Mouse (Mus musculus) adipocyte (in vitro differentiated cells): Measurements from ENCODE around the gene Drap1.

Experiments used
- DNase-seq: peaks from one replicate; pipeline ENCODE4 v3.0.0-alpha.2; 2016; ENCODE audit warnings: low spot score

Drap1 gene

DNA sequence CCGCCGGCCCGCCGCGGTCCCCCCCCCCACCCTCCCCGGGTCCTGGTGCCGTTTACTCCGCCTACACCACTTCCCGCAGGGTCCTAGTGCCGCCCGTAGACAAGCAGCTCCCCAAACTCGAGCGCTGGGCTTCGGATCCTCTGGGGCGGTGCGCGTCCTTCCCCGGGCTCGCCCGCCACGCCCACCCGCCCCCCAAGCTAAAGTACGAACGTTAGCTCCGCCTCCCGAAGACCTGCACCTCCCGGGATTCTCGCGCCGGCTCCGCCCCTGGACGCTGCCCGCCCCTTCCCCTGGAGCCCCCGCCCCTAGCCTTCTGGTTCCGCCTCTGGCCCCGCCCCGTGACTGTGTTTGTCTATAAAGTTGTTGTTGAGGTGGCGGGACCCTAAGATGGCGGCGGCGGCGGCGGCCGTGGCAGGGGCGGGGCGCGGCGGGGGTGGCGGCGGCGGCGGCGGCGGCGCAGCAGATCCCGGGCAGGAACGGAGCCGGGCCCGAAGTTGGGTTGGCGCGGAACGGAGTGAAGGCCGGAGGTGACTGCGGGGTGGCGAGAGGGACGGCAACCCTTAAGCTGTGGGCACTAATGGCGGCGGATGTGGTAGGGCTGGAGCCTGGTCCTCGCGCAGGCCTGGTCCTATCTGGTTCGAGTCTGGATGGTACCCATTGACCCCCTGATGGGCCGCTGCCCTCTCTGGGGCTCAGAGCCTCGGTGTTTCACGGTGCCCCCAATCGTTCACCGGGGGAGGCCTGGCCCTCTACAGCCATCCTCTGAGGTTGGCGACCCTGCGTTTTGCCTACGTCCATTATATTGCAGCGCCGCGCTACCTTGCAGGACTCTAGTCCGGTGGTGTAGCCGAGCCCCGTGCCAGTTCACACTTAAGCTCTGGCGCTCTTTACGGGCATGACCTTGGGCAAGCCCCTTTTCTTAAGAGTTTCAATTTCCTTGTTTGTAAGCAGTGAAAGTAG, at the start of gene Drap1, which contains the start of gene AI837181:
Gene Drap1 (minus strand): TSS at position 198 of the 960 bp plus-strand sequence.
Gene AI837181 (plus strand): TSS at position 363 of the 960 bp plus-strand sequence.
- peak; percentile 98 for DNase-seq

DNA sequence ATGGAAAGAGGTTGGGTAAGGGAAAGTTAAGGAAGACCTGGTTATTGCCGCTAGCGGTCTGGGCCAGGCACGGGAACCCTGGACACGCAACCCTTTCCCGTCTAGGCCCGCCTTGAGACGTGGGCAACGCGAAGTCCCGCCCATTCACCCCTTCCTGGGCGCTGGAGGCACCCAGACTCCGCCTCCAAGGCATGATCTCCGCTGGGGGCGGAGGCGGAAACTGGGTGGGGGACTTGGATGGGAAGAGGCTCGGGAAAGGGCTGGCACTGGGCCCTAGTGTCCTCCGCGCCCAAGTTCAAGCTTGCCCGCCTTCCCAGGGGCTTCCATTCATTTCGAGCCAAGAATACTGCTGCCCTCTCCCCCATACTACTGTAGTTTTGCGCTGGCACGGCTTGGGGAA, 48.9 kb upstream of the Drap1 start, which contains the start of gene Efemp2:
Gene Efemp2 (plus strand): TSS at position 235 of the 400 bp plus-strand sequence.
- DNase-seq: peak; percentile 95

DNA sequence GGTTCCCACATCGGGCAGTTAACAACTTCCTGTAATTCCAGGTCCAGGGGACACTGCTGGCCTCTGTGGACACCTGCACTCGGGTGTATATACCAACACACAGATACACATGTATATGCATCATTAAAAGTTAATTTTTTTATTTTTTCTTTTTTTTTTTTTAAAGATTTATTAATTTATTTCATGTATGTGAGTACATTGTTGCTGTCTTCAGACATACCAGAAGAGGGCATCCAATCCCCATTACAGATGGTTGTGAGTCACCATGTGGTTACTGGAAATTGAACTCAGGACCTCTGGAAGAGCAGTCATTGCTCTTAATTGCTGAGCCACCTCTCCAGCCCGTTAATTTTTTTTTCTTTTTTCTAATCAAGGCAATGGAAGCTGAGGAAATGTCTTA, 48.1 kb upstream of the Drap1 start:
- peak; percentile 43 for DNase-seq

DNA sequence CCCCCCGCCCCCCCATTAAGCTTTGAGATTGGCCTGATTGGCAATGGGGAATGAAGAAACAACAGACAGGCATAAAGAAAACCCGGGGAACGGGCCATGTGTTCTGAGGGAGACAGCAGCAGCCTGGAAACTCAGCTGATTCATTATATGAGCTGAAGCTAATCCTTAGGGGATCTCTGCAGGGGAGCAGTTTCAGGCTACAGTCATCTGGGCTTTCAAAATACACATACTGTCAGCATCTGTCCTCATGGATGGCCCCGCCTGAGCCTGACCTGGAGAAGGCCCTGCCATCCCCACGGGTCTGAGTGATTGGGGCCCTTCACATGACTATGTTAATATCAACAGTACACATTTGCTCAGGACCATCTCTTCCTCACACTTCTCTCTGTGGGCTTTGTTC, 47.1 kb upstream of the Drap1 start:
- peak; percentile 45 for DNase-seq

DNA sequence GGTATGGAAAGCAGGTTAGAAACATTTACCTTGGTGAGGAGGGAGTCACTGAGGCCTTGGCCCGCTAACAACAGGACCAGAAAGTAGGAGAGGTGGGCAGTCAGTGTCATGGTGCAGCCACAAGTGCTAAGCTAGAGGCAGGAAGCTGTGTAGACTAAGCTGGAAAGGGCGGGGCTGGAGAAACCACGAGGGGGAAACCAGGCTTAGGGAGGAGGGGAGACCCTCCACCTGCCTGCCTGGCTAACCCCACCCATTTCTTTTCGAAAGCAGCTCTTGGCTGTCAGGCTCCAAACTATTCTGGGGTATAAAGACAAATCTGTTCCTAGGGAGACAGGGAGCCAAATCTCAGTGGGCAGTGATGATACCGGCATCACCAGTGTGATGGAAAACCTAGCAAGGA, 43.6 kb upstream of the Drap1 start, which contains the start of gene Ctsw:
Gene Ctsw (minus strand): TSS at position 134 of the 400 bp plus-strand sequence.
- no peak for DNase-seq

DNA sequence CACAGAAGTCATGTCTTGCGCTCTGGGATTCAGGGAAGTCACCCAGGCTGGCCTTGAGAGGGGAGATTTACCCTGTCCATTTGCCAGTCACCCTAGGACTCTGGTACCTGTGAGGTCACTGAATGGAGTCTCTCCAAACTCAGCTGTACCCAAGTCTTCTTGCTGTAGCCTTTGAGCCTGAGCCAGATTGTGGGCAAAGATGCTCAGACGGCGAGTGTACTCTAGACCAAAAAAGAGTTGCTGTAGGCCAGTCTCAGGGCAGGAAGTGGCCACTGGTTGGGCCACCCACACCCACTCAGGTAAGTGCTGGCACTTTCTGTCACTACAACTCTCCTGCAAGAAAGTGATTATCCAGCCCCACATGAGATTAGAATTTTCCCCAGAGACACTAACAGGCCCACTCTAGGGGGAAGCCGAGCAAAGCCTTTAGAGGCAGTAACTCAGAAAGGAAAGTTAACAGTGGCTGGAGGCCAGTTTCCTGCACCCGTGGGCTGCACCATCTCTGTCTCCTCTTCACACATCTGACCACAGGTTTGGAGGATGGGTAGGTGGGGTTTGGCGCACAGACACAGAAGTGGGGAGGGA, 42.2 kb upstream of the Drap1 start:
- DNase-seq: no peak

DNA sequence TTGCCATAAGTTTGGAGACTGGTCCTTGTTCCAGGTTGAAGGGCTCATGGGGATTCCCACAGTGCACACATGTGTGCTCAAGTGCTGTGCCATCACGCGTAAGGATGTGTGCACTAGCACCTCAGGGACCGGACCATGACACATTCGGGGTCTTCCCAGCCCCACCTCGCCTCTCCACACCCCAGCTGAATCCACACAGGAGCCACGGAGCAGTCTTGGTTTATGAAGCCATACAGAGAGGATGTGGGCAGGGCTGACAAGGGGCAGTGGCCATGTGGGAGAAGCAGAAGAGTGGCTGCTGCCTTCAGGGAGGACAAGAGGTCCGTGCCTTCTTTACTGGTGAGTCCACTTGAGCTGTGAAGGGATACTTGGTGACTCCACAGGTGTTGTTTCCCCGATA, 40.3 kb upstream of the Drap1 start:
- DNase-seq: no peak

DNA sequence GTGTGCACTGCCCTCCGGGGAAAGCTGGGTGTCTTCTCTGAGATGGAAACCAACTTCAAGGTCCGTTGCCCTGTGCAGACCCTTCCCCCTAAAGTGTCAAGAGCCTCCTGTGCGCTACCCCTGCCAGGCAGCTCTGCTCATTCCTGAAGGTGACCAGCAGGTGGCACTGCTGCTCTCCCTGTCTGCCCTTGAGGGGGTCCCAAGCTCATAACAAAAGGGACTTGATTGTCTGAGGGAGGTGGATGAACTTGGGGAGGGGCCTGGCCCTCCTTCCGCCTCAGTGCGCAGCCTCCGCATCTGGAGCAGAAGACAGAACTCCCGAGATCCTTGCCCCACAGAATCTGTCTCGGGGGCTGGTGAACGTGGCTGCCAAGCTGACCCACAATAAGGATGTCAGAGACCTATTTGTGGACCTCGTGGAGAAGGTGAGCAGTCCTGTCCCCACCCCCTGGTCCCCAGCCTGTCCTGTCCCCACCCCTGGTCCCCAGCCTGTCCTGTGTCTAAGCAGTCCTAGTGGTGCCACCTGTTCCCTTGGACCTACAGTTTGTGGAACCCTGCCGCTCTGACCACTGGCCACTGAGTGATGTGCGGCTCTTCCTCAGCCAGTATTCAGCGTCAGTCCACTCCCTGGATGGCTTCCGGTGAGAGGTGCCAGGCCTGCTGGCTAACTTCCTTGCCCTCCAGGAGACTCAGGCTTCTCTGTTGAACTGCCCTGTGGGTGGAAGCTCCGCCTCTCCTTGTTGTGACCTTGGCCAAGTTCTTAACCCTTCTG, 39.2 kb upstream of the Drap1 start:
- no peak for DNase-seq

DNA sequence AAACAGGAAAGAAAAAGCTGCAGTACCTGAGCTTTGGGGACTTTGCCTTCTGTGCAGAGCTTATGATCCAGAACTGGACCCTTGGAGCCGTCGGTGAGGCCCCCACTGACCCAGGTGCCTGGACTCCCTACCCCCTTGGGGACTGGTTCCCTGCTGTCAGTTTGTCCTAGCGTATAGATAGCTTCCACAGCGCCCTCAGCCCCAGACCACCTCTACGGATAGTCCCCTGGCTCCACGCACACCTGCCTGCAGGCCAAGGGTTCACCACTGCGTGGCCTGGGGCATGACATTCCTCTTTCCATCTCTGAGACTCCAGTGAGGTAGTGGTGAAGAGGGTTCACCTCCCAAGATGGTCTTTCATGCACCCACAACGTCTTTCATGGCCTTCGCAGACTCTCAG, 38.4 kb upstream of the Drap1 start:
- DNase-seq: no peak

DNA sequence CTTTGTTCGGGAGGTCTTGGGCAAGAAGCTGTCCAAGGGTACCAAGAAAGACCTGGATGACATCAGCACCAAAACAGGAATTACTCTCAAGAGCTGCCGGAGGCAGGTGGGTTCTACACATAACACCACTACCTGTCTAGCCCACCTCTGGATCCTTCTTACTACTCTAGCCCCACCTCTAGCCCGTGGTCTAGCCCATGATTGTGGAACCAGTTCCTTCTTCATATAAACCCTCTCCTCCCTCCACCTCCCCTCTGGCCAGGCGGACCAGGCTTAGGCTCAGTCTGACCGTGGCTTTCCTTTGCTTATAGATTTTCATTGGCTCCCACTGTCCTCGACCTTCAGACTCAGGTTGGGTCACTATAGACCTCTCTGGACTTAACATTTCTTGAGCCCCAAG, 36.6 kb upstream of the Drap1 start:
- DNase-seq: no peak

DNA sequence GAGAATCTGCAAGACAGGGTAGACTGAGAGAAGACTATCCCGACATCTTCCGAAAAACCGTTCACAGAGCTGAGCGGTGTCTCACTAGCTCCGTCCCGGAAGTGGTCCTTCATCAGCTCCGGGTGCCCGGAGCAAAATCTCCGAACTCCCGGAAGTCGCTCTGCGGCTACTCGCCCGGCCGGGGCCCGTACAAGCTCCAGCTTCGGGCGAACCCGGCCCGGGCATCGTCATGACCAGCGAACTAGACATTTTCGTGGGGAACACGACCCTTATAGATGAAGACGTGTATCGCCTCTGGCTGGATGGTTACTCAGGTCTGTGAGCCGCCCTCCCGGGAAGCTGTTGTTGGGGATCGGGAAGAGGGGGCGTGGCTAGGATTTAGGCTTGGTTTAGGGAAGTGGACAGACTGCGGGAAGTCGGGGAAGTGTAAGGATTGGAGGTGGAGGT, 35.7 kb upstream of the Drap1 start, which contains the start of gene Fibp:
Gene Fibp (plus strand): TSS at position 151 of the 447 bp plus-strand sequence.
- DNase-seq: peak; percentile 89

DNA sequence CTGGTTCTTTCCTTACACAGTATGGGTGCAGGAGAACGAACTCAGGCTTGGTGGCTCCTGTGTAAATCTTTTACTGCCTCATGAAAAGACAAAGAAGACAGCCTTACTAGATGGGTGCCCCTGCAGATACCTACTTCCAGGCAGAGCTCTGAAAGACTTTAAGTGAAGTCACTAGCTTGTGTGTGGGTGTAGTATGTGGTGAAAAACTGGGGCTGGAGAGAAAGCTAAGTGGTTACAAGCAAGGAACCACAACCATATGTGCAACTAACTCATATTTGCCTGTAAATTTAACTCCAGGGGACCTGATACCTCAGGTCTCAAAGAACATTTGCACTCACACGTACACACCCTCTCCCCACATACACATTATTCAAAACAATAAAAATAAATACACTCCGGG, 35.1 kb upstream of the Drap1 start:
- DNase-seq: no peak

DNA sequence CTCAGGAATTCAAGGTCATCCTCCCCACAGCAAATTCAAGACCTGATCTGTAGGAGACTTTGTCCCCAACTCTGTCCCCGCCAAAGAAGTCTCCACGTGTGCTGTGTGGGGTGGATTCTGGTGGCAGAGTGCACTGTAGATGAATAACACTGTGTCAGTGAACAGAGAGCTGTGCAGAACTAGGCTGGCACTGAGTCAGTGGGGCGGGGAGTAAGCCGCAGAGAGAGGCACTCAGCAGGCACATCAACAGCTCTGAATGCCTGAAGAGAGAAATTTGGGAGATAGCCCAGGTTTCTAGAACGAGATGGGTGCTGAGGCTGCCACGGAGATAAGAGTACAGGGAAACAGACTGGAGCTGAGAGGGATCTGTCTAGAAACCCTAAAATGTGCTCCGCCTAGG, 34.2 kb upstream of the Drap1 start:
- DNase-seq: peak; percentile 81

DNA sequence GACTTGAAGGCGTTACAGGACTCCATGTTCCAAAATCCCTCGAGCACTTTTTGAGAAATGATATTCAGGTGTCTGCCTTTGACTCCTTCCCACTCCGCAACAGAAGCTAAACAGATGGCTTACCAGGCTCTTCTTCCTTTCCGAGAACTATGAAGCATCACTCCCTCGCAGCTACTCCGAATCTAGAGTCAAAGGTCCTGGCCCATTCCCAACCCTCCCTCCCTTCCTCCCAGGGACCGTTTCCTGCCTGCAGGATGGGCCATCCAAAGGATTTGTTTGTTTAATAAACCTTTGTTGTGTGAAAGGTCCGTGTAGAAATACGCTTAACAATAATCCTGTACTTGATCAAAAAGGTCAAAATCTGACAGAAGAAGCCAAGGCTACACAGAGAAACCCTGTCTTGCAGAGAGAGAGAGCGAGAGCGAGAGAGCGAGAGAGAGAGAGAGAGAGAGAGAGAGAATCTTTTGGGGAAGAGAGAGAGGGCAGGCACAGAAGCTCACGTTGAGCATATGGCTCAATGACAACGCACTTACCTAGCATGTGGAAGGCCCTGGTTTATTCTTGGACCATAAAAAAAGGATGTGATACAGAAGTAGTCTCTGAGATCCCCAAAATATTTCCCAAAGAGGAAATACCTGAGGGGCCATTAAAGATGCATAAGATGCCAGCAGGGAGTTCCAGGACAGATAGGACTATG, 33.1 kb upstream of the Drap1 start, which contains the start of gene Ccdc85b:
Gene Ccdc85b (minus strand): TSS at position 149 of the 697 bp plus-strand sequence.
- DNase-seq: peak; percentile 82

DNA sequence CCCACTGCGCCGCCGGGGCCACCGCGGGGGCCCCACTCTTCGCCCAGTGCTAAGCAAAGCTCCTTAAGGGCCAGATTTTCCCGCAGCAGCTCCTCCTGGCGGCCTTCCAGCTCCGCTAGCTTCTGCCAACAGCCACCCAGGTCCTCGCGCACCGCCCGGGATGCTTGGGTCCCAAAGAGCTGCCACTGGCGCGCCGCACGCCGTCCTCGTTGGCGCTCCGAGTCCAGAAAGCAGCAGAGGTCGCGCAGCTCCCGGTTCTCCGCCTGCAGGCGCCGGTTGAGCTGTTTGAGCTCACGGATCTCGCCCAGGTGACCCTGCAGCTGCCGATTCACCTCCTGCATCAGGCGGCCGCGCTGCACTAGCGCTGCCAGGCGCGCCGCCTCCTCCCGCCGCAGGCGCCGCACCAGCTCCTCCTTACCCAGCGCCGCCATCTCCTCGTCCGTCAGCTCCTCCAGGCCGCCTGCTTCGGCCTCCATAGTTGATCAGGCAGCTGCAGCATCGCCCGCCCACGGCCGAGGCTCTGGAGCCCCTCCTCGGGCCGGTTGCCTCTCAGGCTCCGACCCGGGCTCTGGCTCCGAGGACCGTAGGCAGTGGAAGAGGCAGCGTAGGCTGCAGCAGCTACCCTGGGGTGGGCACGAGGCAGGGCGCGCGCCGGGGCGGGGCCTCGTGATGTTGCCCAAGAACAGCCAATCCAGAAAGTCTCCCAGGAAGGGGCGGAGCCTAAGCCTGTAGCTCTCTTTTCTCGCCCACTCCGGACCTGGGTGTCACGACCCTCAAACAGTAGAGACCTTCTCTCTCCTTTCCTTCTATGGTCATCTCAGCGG, 32.4 kb upstream of the Drap1 start:
- DNase-seq: peak; percentile 94

DNA sequence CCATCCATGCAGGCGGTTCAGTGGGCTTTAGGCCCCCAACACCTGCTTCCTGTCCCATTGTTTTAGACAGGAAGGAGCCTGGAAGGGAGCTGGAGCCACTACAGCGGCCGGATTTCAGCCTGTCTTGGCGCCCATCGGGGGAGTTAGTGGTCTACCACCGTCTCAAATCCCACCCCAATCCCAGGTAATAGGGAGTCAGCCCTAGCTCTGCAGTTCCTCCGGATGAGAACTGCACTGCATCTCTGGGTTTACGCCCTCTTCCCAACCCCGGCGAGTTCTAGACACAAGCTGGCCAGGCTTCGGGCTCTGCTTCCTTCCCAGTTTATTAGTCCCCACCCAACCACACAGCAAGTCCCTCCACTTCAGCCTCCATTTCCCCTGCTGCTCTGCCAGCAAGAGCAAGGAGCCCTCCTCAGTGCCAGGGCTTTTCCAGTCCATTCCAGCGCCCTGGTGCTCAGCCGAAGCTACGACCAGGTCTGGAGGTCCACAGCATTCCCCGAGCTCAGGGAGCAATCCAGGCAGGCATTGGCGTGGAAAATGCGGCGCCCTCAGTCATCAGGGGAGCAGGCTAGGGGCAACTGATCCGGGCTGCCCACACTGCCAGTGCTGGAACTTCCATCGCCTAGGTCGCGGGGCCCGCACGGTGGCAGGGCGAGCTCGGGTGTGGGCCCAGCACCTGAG, 31.6 kb upstream of the Drap1 start:
- DNase-seq: no peak

DNA sequence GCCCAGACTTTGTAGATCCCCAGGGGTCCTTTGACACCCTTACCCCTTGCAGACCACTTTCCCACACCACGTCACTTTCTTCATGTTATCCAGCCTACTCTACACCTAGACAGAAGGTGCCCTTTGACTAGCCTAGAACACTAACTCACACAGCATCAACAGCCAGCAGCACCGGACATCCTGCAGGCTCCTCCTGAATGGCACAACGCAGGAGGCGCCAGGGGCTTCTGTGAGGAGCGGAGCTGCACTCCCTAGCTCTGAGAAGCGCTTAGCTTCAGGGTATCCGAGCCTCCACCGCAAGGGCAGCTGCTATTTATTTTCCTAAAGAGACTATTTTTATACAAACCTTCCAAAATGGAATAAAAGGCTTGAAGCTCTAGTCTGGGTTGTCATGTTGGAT, 30.8 kb upstream of the Drap1 start:
- no peak for DNase-seq

DNA sequence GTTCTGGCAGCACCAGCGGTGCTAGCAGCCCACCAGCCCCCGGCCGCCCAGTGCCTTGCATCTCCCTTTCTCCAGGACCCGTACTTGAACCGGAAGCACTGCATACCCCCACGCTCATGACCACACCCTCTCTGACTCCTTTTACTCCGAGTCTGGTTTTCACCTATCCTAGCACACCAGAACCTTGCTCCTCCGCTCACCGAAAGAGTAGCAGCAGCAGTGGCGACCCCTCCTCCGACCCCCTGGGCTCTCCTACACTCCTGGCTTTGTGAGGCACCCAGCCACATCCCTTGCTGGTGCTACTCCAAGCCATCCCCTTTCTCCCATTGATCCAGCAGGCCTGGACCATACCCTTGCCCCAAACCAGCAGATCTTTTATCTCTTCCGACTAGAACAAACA, 30.3 kb upstream of the Drap1 start:
- no peak for DNase-seq

DNA sequence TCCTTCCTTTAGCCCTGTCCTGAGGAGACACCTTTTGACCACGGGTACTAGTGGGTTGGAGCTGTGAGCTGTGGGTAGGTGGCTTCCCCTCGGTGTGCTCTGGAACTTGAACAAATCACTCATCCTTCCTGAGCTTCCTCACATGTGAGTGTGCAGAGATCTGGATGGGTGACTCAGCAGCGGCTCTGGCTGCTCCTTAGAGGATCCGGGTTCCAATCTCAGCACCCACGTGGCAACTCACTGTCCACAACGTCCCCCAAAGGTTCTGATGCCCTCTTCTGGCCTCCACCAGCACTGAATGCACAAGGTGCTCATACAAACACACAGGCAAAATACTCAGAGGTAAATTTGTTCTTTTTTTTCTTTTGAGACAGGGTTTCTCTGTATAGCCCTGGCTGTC, 27.0 kb upstream of the Drap1 start:
- no peak for DNase-seq

DNA sequence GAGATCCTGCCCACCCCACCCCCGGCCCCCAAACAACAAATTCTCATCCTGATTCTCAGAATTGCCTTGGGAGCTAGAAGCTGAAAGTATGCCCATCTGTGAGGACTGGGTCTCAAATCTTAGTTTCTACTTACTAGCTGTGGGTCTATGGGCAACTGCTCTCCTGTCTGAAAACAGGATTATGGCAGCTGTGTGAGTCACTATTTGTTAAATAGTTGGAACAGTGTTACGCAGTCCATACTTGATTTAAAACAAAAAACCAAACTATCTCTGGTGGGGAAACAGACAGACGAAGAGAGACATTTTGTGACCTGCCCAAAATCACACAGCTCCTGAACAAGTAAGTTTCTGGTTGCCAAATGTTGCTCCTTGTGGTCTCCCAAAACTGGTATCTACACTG, 24.9 kb upstream of the Drap1 start:
- no peak for DNase-seq
